Mouse (Mus musculus): ENCODE measurements at regions not wholly inside any gene's neighbourhood (a gene's known extent, or its start where the extent isn't known, plus 50 kb on each side); places are given as distances from the start of the nearest gene placed in this dataset.

DNA sequence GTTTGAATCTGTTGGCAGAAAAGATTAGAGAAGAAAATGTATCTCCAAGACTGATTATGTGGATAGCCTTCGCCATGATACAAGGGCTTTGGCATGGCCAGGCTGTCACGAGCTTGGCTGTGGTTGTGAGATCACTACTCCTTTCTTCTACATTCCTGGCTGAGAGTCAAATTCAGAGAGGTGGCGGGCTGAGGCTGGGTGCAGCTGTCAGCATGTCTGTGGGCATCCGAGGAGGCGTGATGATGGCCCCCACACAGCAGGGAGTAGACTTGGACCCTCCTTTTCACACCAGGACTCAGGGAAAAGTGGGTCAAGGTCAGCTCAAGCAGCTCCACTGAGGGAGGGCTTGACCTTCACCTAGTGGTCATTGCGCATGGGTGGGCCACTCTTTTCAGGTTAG, 186.3 kb upstream of the Fam241a start:
- no peak for TF ChIP-seq CTCF (conservative IDR thresholded peaks at IDR 0.05; ENCODE audit: low read length)
- TF ChIP-seq NANOG (IDR thresholded peaks at IDR 0.05; ENCODE audit: borderline replicate concordance, low read length) = no peak
